Mouse (Mus musculus) effector memory CD4-positive, alpha-beta T cell, adult 5 months (primary cell): ENCODE measurements around the gene Elobl. TPM values are rescaled to one million over a fixed set of nuclear protein-coding genes. Genes with fewer than 3 reads are reported as not detected.

Experiments
- polyA plus RNA-seq: library from polyadenylated mRNA; unstranded; fragments of 100-300 nt; shearing (Covaris generic); gene quantifications from one replicate; pipeline ENCODE4 v1.2.1, GENCODE M21; 2017

The Elobl gene
- polyA plus RNA-seq = not detected

GRCm38 (mm10) chr11:88966881-88967361 lies at the start of gene Elobl:
Gene Elobl (minus strand): TSS chr11:88966931.

GRCm38 (mm10) chr11:88998974-88999722 lies 32.4 kb upstream of the Elobl start, which contains the start of gene Trim25:
Gene Trim25 (plus strand): TSS chr11:88999376.

GRCm38 (mm10) chr11:88970202-88970732 lies 3.5 kb upstream of the Elobl start, which contains the start of gene Coil:
Gene Coil (plus strand): TSS chr11:88970252.

GRCm38 (mm10) chr11:88955217-88955969 lies 11.3 kb downstream of the Elobl start, which contains the start of gene Scpep1:
Gene Scpep1 (minus strand): TSS chr11:88955465.

Other genes starting within 250 kb of the Elobl start
- 22.1 TPM for gene Msi2, start 248.4 kb downstream of the Elobl start, polyA plus RNA-seq
- gene Akap1, start 102.3 kb downstream of the Elobl start, polyA plus RNA-seq = 1.4 TPM
- gene Scpep1, start 11.5 kb downstream of the Elobl start, polyA plus RNA-seq = 26.0 TPM
- 8.2 TPM for gene Coil, start 3.3 kb upstream of the Elobl start, polyA plus RNA-seq
- 30.0 TPM for gene Trim25, start 32.4 kb upstream of the Elobl start, polyA plus RNA-seq
- 15.6 TPM for gene Dgke, start 99.9 kb upstream of the Elobl start, polyA plus RNA-seq
- not detected for gene Gm525, start 106.9 kb upstream of the Elobl start, polyA plus RNA-seq